Mouse (Mus musculus) thymus, adult 2 months (tissue): ENCODE measurements at regions not wholly inside any gene's neighbourhood (a gene's known extent, or its start where the extent isn't known, plus 50 kb on each side); places are given as distances from the start of the nearest gene placed in this dataset.

Experiments used
- CTCF ChIP-seq: fragments of 200-500 bp; IDR thresholded peaks from 2 replicates; pipeline ENCODE4 v1.5.1; 2012; ENCODE audit warnings: mild to moderate bottlenecking, control low read depth, low read length, moderate library complexity, borderline replicate concordance; ENCODE audit not compliant: control insufficient read depth, poor library complexity, insufficient read depth; ENCODE audit errors: extremely low read depth
- POLR2A ChIP-seq: fragments of 200-500 bp; IDR thresholded peaks from 2 replicates; pipeline ENCODE4 v1.6.1; 2012; ENCODE audit warnings: mild to moderate bottlenecking, low read length, control low read depth, moderate library complexity; ENCODE audit not compliant: control insufficient read depth, poor library complexity, insufficient read depth; ENCODE audit errors: extremely low read depth

DNA sequence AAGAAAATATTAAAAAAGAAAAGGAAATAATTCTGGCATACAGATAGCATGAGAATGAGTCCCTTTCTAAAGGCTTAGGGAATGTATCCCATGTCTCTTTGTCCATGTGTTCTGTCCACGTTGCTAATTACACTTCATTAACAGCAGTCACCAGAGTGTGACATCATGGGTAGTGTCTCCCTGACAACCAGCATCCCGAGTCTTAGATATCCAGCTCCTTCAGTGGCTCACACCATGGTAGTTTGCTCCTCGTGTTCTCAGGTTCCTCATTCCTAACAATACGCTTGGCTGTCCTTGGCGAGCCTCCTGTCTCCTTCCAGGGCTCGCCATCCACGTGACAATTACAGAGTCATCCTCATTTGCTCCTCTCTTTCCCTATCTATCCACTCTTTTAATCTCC, 388.1 kb upstream of the Dynlrb2 start:
- no peak for TF ChIP-seq CTCF
- TF ChIP-seq POLR2A, result no peak
